ENCODE assay signal across 8 mouse cellular contexts in genomic region chr2:32857584-32857983, GRCm38 (mm10). TPM values are rescaled to one million over a fixed set of nuclear protein-coding genes. Genes with fewer than 3 reads are reported as not detected.
DNase-seq lines count a peak whose midpoint lies in the region; ATAC-seq and TF ChIP-seq lines count a peak whose summit lies in the region.

No protein-coding gene starts in this region.

- no peaks in the 10 kb centered on the region for H3K36me3 ChIP-seq in forebrain, embryonic 11.5 days (ENCODE audit: control insufficient read depth, insufficient read depth, low read length)
- no peaks in the 10 kb centered on the region for H3K36me3 ChIP-seq in lung, embryonic 14.5 days (ENCODE audit: insufficient read depth)

- no peak overlapping the region for H3K9ac ChIP-seq in forebrain, embryonic 11.5 days (ENCODE audit: low read length)
- no peak overlapping the region for H3K9ac ChIP-seq in lung, embryonic 14.5 days

- TF ChIP-seq CTCF in brain, embryonic 14.5 days (IDR thresholded peaks at IDR 0.05; ENCODE audit: borderline replicate concordance, extremely low read depth, insufficient read depth, insufficient read length): peak; percentile 98
- peak; percentile 99 for TF ChIP-seq CTCF in lung, embryonic 14.5 days (IDR thresholded peaks at IDR 0.05; ENCODE audit: low read depth)

- H3K9me3 ChIP-seq in forebrain, embryonic 11.5 days (ENCODE audit: control insufficient read depth, low read length): no peaks in the 10 kb centered on the region
- H3K9me3 ChIP-seq in lung, embryonic 14.5 days (ENCODE audit: low read depth, low read length): no peaks in the 10 kb centered on the region

- under 1% methylated on average over 7 of the region's 7 CpGs for WGBS in forebrain, embryonic 11.5 days
- WGBS in lung, embryonic 14.5 days: under 1% methylated on average over 7 of the region's 7 CpGs

- peak; percentile 62 to 75 for DNase-seq in CD8-positive naive resting alpha-beta T cell, adult 2 months (ENCODE audit: low read depth in 2 of 2, low spot score in 2 of 2)
- DNase-seq in brain, embryonic 14.5 days (ENCODE audit: low read depth): peak; percentile 93
- DNase-seq in forebrain, embryonic 11.5 days (ENCODE audit: low spot score): peak; percentile 93
- peak; percentile 83 for DNase-seq in heart, postnatal 36 days
- peak; percentile 60 to 81 for DNase-seq in layer of hippocampus, adult 18-20 months (ENCODE audit: low spot score in 2 of 2)
- peak; percentile 96 for DNase-seq in lung, embryonic 14.5 days
- DNase-seq in thymus, adult 18-20 months: peak; percentile 51 to 52

- no peaks in the 10 kb centered on the region for H3K4me1 ChIP-seq in forebrain, embryonic 11.5 days (replicated peaks; ENCODE audit: control insufficient read depth, insufficient read depth, low read length)
- H3K4me1 ChIP-seq in lung, embryonic 14.5 days (ENCODE audit: insufficient read depth): no peaks in the 10 kb centered on the region

- H3K27me3 ChIP-seq in forebrain, embryonic 11.5 days (ENCODE audit: control insufficient read depth, insufficient read depth, low read length): no peaks in the 10 kb centered on the region
- no peaks in the 10 kb centered on the region for H3K27me3 ChIP-seq in lung, embryonic 14.5 days (ENCODE audit: insufficient read depth, low read length)

- peak; percentile 68; the same call in 1 of the 2 replicates for ATAC-seq in forebrain, embryonic 11.5 days (replicated peaks; ENCODE audit: low FRiP score)
- peak; percentile 57; the same call in 1 of the 2 replicates for ATAC-seq in lung, embryonic 14.5 days (ENCODE audit: insufficient read depth)
- ATAC-seq in neutrophil, adult 5-6 weeks (ENCODE audit: extremely low read depth, insufficient number of reproducible peaks, low FRiP score, poor library complexity, severe bottlenecking): peak; percentile 67

- intact Hi-C loops in heart, postnatal 36 days (cut with DNase I): loop anchor here (10.0 kb wide), 1 partner anchor 233 kb away; the partner anchor contains the start of gene Ak1

- TF ChIP-seq POLR2A in brain, embryonic 14.5 days (IDR thresholded peaks at IDR 0.05; ENCODE audit: borderline replicate concordance, extremely low read depth, insufficient read depth, insufficient read length, poor library complexity, severe bottlenecking): no peak

- no peak overlapping the region for H3K27ac ChIP-seq in forebrain, embryonic 11.5 days (ENCODE audit: low read depth, low read length)
- H3K27ac ChIP-seq in lung, embryonic 14.5 days (ENCODE audit: low read depth): no peak overlapping the region

- H3K4me3 ChIP-seq in forebrain, embryonic 11.5 days (ENCODE audit: low read depth, low read length): no peak overlapping the region
- H3K4me3 ChIP-seq in lung, embryonic 14.5 days (ENCODE audit: low read depth, low read length): no peak overlapping the region

- no peak overlapping the region for H3K4me2 ChIP-seq in forebrain, embryonic 11.5 days (ENCODE audit: low read depth, low read length, severe bottlenecking)
- H3K4me2 ChIP-seq in lung, embryonic 14.5 days: no peak overlapping the region

RNA-seq across cellular contexts. Expression of gene Stxbp1, which starts 10.5 kb away (rescaled TPM):
- polyA plus RNA-seq in brain, embryonic 14.5 days (2012; rRNA removed): 170 and 238 TPM in 2 replicates
- polyA plus RNA-seq in forebrain, embryonic 11.5 days (2014; fragmentation: Nextera tagmentation; extraction: Ambion mirVana): 44.0 and 44.6 TPM in 2 replicates
- 10 to 100 TPM; 10.1 to 14.3 TPM for total RNA-seq in heart, postnatal 36 days (2021)
- 100 to 1,000 TPM; 613 to 617 TPM for total RNA-seq in layer of hippocampus, adult 18-20 months (2021)
- 20.7 and 22.2 TPM in 2 replicates for polyA plus RNA-seq in lung, embryonic 14.5 days (2014; fragmentation: Nextera tagmentation; extraction: Ambion mirVana)
- 2.3 and 3.3 TPM in 2 replicates for total RNA-seq in neutrophil, adult 5-6 weeks (2017)

RNA-seq across cellular contexts. Expression of gene Fam129b, which starts 18.3 kb away (rescaled TPM):
- polyA plus RNA-seq in brain, embryonic 14.5 days (2012; rRNA removed): 40.2 and 47.0 TPM in 2 replicates
- 13.8 and 15.4 TPM in 2 replicates for polyA plus RNA-seq in forebrain, embryonic 11.5 days (2014; fragmentation: Nextera tagmentation; extraction: Ambion mirVana)
- 10 to 100 TPM; 22.5 to 26.9 TPM for total RNA-seq in heart, postnatal 36 days (2021)
- 10 to 100 TPM; 18.0 to 21.1 TPM for total RNA-seq in layer of hippocampus, adult 18-20 months (2021)
- 41.2 and 46.5 TPM in 2 replicates for polyA plus RNA-seq in lung, embryonic 14.5 days (2014; fragmentation: Nextera tagmentation; extraction: Ambion mirVana)
- total RNA-seq in neutrophil, adult 5-6 weeks (2017): 6.1 and 9.7 TPM in 2 replicates

Comparison
In these comparisons a context has a peak if more than half of its experiments do, and no peak if none do; other contexts are left out.
1. RNA of gene Stxbp1, which starts 10.5 kb away (total RNA-seq): 613 to 617 TPM in layer of hippocampus, adult 18-20 months; 10.1 to 14.3 TPM in heart, postnatal 36 days and 2.3 to 3.3 TPM in neutrophil, adult 5-6 weeks; every median in the first group is over 10 times any median in the second.
2. Peak in every context shown above with its lines, with median percentiles within 50 percentile points of each other: DNase-seq and ATAC-seq.